ENCODE assay signal across 8 mouse cellular contexts in the genomic region with DNA sequence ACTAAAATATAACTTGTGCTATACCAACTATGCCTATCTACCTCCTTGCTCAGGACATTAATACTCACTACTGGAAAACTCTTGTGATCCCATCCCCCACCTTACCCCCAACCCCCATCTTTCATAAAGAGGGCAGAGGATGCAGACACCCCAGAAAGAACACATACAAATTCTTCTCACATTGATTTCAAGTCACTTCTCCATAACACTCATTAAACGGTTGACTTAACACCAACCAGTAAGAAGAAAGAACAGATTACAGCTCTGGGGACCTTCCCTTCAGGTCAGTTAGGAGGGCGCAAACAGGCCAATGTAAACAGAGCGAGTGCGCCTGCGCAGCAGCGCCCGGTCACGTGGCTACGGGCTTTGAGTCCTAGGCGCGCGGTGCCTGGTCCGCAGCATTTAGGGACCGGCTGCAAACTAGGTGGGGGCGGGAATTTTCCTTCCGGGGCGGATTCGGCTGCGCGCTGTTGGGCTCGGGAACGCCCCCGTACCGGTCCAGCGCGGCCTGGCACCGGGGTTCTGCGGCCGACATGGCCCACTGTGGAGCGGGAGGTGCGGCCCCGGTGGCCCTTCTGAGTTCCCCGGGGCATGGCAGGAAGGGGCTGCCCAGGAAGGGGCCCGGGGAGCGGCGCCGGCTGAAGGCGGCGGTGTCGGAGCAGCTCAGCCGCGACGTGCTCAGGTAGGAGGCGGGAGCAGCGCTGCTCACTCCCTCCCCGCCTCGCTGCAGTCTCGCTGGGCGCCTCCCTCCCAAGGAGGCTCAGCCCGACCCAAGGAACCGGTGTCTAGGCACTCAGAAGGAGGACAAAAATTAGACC. TPM values are rescaled to one million over a fixed set of nuclear protein-coding genes. Genes with fewer than 3 reads are reported as not detected.
DNase-seq lines count a peak whose midpoint lies in the region; ATAC-seq lines count a peak whose summit lies in the region.

Btbd8 (plus strand) TSS at position 534 of the 818 bp plus-strand sequence.

- peaks cover 3% of the 10 kb centered on the region; the same call in 1 of the 2 replicates for H3K27me3 ChIP-seq in hindbrain, embryonic 13.5 days

- H3K4me3 ChIP-seq in hindbrain, embryonic 13.5 days, result peak within 1 kb of the TSS; percentile 87

- H3K9me3 ChIP-seq in hindbrain, embryonic 13.5 days, result no peaks in the 10 kb centered on the region

- H3K4me1 ChIP-seq in hindbrain, embryonic 13.5 days (replicated peaks), result peaks cover 14% of the 10 kb centered on the region

- H3K36me3 ChIP-seq in hindbrain, embryonic 13.5 days, result no peaks in the 10 kb centered on the region

- peak; percentile 96 for ATAC-seq in hindbrain, embryonic 13.5 days (ENCODE audit: low FRiP score)

- peak within 1 kb of the TSS; percentile 66 for H3K4me2 ChIP-seq in hindbrain, embryonic 13.5 days

- under 1% methylated on average over 51 of the region's 51 CpGs for WGBS in hindbrain, embryonic 13.5 days

- peak within 1 kb of the TSS; percentile 92 for H3K27ac ChIP-seq in hindbrain, embryonic 13.5 days

- DNase-seq in Muller cell, postnatal 12 days (ENCODE audit: inconsistent ontology term), result peak; percentile 97
- peak; percentile 96 for DNase-seq in cerebellum, adult 9-11 months
- peak; percentile 84 to 90 for DNase-seq in frontal cortex, postnatal 10 days (ENCODE audit: low spot score in 2 of 2)
- peak; percentile 91 to 93 for DNase-seq in layer of hippocampus, postnatal 25 days (ENCODE audit: extremely low spot score in 1 of 2, low spot score in 1 of 2)
- peak; percentile 93 for DNase-seq in lung, postnatal 25 days (ENCODE audit: low spot score)
- peak; percentile 98 for DNase-seq in retina, embryonic 14.5 days (ENCODE audit: low spot score)
- peak; percentile 96 for DNase-seq in thymus, postnatal 4 days

- H3K9ac ChIP-seq in hindbrain, embryonic 13.5 days, result peak within 1 kb of the TSS; percentile 95

RNA-seq across cellular contexts. Expression of gene Btbd8, which starts in this region (rescaled TPM):
- polyA plus RNA-seq in hindbrain, embryonic 13.5 days (2015; fragmentation: Nextera tagmentation; extraction: Ambion mirVana), result 15.1 and 16.3 TPM in 2 replicates
- 100 to 1,000 TPM; 106 to 107 TPM for total RNA-seq in layer of hippocampus, postnatal 25 days (2021)

Comparison
In these comparisons a context has a peak if more than half of its experiments do, and no peak if none do; other contexts are left out.
1. Peak in every context shown above with its lines: DNase-seq, ATAC-seq, H3K4me3 ChIP-seq and H3K27ac ChIP-seq.